Mouse (Mus musculus) gastrocnemius, adult 2 months (tissue): ENCODE data around the gene Pla2g6. TPM values are rescaled to one million over a fixed set of nuclear protein-coding genes. Genes with fewer than 3 reads are reported as not detected.

Experiments
- DNase-seq: peaks from one replicate; pipeline ENCODE4 v3.0.0; 2022
- H3K27ac ChIP-seq: fragments of 200-600 bp; 2 replicates; pipeline ENCODE4 v1.8.1; 2022; ENCODE audit warnings: mild to moderate bottlenecking
- H3K4me3 ChIP-seq: fragments of 200-600 bp; 2 replicates; pipeline ENCODE4 v1.8.1; 2022; ENCODE audit warnings: mild to moderate bottlenecking, moderate library complexity
- CTCF ChIP-seq: fragments of 200-600 bp; IDR thresholded peaks from 2 replicates; pipeline ENCODE4 v1.8.1; 2022; ENCODE audit warnings: antibody characterized with exemption, mild to moderate bottlenecking, moderate library complexity
- intact Hi-C: fragments of 180-260 bp; cut with DNase I; formaldehyde crosslinking; loops from one replicate; pipeline ENCODE4 v1.15.1; 2025
- microRNA-seq: library from miRNA; unstranded; fragments of <30 nt; microRNA quantifications from one replicate; pipeline ENCODE4 v1.2.0, GENCODE M21; 2021
- total RNA-seq, 2 experiments: library from RNA; stranded (reverse); gene quantifications; 2 replicates each; pipeline ENCODE4 v1.2.3; 2021

The Pla2g6 gene
- total RNA-seq, 2 experiments from 2014 or later, result 19.4 to 20.1 TPM

DNA sequence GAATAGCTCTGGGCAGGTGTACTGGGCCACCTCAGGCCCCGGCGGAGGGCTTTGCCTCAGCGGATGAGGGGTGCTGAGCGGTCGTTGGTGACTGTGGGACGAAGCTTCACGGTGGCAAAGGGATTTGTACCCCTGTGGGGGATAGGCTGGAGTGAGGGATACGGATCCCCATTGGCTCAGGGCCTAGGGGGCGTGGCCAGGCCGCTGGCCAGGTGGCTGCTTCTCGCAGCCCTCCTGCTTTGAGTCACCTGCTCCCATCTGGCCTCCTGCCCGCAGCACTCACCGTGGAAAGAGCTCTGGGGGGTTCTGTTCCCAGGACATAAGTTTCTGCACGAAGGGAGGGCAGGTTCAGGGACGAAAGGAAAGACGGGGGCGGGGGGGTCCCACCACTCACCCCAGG, 69.7 kb downstream of the Pla2g6 start:
- intact Hi-C loops, result no loop called here
- no peak overlapping the region for H3K4me3 ChIP-seq
- DNase-seq, result no peak
- H3K27ac ChIP-seq, result no peak overlapping the region
- no peak for TF ChIP-seq CTCF

DNA sequence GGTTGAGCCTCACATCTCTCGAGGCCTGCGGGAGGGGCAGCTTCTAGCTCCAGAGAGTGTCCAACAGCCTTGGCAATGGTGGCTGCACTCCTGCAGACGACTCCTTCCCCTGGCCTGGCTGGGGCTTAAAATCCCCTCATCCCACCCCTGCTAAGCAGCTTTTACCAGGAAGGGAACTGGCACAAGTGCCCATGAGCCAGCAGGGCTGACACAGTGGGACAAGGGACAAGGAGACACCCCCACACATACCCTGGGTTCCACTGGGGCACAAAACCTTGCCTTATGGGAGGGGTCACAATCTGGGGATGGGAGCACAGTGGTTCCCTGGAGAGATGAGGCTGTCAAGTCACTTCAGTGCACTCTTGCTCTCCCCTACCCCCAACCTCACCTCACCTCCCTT, 73.5 kb downstream of the Pla2g6 start, which contains the start of gene Slc16a8:
Gene Slc16a8, minus strand, starts transcription at position 101 of the 400 bp plus-strand sequence.
- H3K27ac ChIP-seq, result no peak within 1 kb of the TSS
- H3K4me3 ChIP-seq, result no peak within 1 kb of the TSS
- no peak for DNase-seq
- intact Hi-C loops, result no loop called here
- no peak for TF ChIP-seq CTCF

DNA sequence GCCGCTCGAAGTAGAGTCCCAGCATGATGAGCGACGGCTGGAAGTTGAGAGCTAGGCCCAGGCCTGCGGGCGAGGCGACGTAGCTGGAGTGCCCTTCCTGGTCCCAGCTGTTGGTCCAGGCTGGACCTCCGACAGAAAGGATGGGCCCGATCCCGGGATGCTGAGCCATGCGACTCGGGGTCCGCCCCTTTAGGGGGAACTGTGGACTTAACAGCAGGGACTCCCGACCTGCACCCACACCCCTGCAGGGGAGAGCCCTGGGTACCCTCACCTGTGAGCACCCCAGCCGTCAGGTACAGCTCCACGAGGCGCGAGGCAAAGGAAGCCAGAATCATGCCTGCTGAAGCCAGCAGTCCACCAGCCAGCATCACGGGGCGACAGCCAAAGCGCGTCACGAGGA, 75.6 kb downstream of the Pla2g6 start:
- Histone ChIP-seq H3K27ac (peak overlapping the region; percentile 51; the same call in 1 of the 2 replicates), H3K4me3 (peak overlapping the region; percentile 68)
- no peak for TF ChIP-seq CTCF
- DNase-seq, result no peak
- intact Hi-C loops, result no loop called here

DNA sequence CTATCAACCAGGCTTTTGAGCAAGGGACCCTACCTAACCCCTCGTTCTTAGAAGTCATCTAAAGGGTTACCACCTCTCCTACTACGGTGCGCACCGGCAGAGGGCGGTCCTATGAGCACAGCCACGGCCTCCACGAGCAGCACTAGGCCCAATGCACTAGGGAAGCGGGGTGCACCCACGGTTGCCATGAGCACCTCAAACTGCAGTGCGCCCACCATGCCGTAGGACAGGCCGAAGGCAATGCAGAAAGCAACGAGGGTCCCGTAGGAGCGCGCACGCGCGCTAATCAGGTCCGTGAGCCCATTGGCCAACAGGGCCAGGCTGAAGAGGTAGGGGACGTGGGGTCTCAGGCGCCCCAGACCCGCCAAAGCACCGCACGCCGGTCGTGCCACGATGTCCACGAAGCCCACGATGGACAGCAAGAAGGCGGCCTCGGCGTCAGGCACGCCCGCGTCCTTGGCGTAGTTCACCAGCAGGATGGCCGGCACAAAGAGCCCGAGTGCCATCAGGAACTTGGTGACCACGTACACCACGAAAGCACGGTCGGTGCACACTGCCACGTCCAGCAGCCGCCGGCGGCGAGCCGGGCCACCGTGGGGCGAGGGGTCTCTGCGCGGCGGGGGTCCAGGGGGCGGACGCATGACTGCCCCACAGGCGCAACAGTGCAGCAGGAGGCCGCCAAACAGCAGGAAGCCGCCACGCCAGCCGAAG, 76.3 kb downstream of the Pla2g6 start:
- peak; percentile 64 for DNase-seq
- Histone ChIP-seq H3K4me3 (peak overlapping the region; percentile 68), H3K27ac (peak overlapping the region; percentile 51)
- peak; percentile 28; the same call in 1 of the 2 replicates for TF ChIP-seq CTCF
- intact Hi-C loops, result no loop called here

DNA sequence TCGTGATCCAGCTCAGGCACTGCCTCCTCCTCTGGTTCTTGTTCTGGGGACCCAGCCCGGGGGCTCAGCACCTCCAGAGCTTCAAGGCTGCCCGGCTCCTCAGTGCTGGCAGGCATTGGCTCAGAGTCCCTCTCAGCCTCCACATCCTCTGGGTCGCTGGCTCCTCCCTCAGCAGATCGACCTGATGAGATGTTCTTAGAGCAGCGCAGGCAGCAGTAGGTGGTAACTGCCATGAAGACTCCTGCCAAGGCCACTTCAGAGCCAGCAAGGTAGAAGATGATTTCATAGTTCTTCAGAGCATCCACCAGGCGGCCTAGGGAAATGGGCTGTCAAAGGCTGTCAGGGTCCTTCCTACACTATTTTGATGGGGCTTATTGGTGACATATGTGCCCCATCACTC, 77.0 kb downstream of the Pla2g6 start:
- TF ChIP-seq CTCF, result no peak
- no peak for DNase-seq
- intact Hi-C loops, result no loop called here
- Histone ChIP-seq H3K4me3 (no peak overlapping the region), H3K27ac (no peak overlapping the region)

DNA sequence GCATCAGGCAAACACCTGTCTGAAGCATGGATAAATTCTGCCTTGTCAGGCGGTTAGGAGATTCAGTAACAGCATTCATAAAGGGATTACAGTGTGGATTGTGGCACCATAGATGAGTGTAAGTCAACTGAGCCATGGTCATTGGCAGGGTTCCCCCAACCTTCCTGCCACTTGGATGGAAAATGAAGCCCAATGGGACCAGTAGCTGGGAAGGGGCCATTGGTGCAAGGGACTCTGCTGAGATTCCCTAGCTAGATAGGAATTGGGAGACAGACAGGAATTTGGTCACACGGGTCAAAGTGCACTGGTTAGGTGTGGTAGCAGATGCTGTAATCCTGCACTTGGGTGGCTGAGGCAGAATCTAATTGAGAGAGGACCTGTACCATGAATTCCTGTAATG, 78.0 kb downstream of the Pla2g6 start:
- H3K4me3 ChIP-seq, result no peak overlapping the region
- no peak overlapping the region for H3K27ac ChIP-seq
- intact Hi-C loops, result no loop called here
- no peak for TF ChIP-seq CTCF
- no peak for DNase-seq

DNA sequence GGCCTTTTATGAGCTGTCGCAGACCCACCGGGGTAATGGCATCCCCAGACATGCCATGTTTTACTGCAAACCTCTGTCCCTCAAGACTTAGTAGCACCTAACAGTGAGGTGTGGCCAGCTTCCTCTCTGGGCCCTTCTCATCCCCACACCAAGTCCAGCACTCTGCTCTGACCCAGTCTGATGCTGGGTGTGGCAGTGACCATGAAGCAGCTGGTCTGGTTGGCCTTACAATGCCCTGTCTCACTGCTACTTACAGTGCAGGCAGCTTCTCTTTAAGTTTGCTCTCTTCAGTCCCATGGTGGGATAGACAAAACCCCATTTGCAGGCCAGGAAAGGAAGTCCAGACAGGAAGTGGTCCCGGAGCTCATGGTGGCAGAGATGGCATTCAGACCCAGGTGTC, 82.9 kb downstream of the Pla2g6 start:
- peak overlapping the region; percentile 95 for H3K27ac ChIP-seq
- peak overlapping the region; percentile 0; the same call in 1 of the 2 replicates for H3K4me3 ChIP-seq
- intact Hi-C loops, result loop anchor here (10.0 kb wide), 1 partner anchor 359 kb away; the partner anchor contains the start of gene Dmc1
- no peak for TF ChIP-seq CTCF
- no peak for DNase-seq

DNA sequence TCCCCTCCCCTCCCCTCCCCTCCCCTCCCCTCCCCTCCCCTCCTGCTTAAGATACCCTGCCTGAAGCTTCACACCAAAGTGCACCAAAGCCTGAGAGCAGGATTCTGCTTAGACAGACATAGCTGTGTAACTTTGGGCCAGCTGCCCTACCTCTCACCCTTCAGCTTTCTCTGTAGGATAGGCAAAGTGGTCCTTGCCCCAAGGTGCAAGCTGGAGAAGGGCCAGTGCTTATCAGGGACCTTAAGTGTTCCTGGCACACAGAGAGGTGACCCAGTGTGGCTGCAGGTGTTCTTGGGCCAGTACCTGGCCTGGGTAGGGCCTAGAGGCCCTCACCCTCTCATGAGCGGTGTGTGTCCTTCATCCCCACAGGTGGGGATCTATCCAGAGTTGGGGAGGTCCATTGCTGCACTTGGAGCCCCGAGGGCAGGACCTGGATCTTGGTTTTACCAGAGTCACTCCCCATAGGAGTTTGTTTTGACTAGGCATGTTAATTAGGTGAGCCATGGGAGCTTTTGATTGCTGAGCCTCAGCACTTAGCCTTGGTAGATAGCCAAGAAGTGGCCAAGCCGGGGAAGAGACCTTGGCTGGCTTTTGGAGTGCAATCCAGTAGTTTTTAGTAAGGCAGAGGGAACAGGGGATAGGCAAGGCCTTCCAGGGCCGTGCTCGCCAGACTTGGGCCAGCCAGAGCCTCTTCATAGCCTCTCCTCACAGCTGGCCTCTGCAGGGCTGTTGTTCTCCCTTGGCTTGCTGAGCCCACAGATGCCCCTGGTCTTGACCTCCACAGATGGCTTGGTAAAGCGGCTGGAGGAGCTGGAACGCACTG, 83.9 kb downstream of the Pla2g6 start:
- TF ChIP-seq CTCF, result no peak
- intact Hi-C loops, result loop anchor here (5.0 to 10.0 kb wide), 2 partner anchors 83 to 361 kb away; partner anchors contain the start of genes Dmc1 and Pla2g6
- peak overlapping the region; percentile 23; the same call in 1 of the 2 replicates for H3K4me3 ChIP-seq
- H3K27ac ChIP-seq, result peak overlapping the region; percentile 95
- peak; percentile 61 for DNase-seq

DNA sequence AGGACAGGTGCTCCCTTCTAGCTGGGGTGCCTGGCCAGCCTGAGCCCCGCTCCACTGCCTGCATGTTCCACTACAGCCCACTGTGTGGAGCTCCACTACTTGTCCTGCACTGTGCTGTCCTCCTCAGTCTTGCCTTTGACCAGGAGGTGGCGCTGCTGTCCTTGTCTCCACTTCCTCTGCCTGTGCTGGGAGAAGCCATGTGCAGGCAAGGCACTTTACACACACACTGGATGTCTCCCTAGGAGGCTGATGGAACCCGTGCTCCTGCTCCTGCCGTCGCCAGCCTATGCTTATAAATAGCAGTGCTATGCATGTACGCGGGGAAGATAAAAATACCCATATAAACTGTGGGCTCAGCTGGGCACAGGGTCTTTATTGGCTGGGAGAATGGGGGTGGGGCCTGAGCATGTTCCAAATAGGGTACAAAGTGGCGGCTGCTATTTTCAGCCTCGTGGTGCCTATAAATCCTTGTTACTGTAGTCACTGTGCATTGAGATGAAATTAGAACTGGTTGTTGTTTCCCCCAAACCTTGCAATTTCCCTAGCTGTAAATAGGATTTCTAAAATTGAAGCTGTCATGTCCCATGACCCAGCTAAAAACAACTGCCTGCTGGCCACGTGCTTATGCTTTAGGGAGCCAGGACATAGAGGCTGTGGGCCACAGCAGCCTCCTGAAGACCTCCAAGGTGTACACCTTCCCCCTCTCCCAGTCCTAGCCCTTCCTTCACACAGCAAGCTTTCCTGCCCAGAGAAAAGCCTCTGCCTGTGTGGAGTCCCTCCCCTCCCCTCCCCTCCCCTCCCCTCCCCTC, 84.8 kb downstream of the Pla2g6 start:
- intact Hi-C loops, result loop anchor here (1.0 to 10.0 kb wide), 4 partner anchors 37 to 361 kb away; partner anchors contain the start of genes Dmc1 and Pla2g6
- no peak for TF ChIP-seq CTCF
- peak overlapping the region; percentile 32 for H3K4me3 ChIP-seq
- H3K27ac ChIP-seq, result peak overlapping the region; percentile 95
- DNase-seq, result peak; percentile 97

DNA sequence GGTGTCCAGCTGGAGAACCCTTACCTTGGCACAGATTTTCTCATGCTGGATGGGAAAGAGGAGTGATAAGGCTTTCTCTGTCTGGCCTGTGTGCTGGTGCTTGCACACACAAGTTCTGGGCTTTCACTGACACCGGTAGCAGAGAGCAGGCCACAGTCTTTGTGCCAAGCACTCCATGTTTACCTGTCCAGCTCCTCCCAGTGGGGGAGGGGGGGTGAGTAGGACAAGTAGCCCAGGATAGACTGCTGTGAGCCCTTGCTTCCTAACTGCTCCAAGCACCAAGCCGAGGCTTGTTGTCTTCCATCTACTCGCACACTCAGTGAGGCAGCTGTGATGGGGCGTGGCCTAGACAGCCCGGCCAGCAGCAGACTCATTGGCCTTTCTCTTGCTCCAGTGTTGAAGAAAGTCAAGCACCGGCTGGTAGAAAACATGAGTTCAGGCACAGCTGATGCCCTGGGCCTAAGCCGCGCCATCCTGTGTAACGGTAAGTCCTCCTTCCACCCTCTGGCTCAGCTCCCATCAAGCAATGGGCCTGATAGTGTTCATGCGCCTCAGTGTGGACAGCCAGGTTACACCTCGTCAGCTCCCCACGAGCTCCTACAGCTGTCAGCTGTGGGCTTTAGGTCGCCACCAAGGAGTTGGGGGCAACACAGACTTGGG, 85.5 kb downstream of the Pla2g6 start:
- intact Hi-C loops, result loop anchor here (1.0 to 10.0 kb wide), 4 partner anchors 38 to 362 kb away; partner anchors contain the start of genes Dmc1 and Pla2g6
- Histone ChIP-seq H3K4me3 (peak overlapping the region; percentile 32), H3K27ac (peak overlapping the region; percentile 95)
- TF ChIP-seq CTCF, result no peak
- DNase-seq, result no peak

DNA sequence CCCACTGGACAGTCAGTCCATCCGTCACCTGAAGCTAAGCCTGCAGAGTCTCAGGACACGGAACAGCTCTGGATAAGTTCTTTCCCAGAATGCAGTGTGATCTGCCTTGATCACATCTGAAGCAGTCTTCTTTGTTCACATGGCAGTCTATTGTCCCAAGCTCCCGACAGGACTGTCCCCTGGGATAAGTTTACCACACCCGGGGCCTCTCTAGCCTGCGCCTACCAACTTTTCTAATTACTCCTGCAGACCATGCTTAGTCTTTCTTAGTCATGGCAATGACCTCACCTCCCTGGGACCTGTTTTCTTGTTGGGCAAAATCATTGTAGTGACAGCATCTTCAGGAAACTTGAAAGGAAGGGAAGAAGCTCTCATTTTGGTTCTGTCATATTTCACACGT, 90.2 kb downstream of the Pla2g6 start:
- intact Hi-C loops, result no loop called here
- no peak for TF ChIP-seq CTCF
- DNase-seq, result no peak

More for the DNA sequence above, 90.2 kb downstream of the Pla2g6 start:
- no peak overlapping the region for H3K4me3 ChIP-seq
- H3K27ac ChIP-seq, result no peak overlapping the region

Small RNA genes within 50 kb of the gene (microRNA-seq; reads per million reads assigned to microRNA genes)
- gene Mir1943, result 5.8 reads per million

Other genes with a start within 250 kb of the Pla2g6 start
- gene Micall1, start 219.5 kb downstream of the Pla2g6 start, total RNA-seq, result 10 to 100 TPM; 11.2 to 14.5 TPM
- gene Polr2f, start 187.4 kb downstream of the Pla2g6 start, total RNA-seq, result 10 to 100 TPM; 61.0 to 87.7 TPM
- gene 1700088E04Rik, start 187.1 kb downstream of the Pla2g6 start, total RNA-seq, result 1 to 10 TPM; 1.1 to 1.2 TPM
- under 1 TPM; 0.71 to 0.81 TPM for gene Sox10, start 163.2 kb downstream of the Pla2g6 start, total RNA-seq
- 10 to 100 TPM; 33.6 to 35.0 TPM for gene Pick1, start 99.2 kb downstream of the Pla2g6 start, total RNA-seq
- 1 to 10 TPM in 1 of 2 experiments, under 1 TPM in 1; 0.10 to 1.0 TPM for gene Gm49486, start 99.0 kb downstream of the Pla2g6 start, total RNA-seq
- gene Slc16a8, start 73.6 kb downstream of the Pla2g6 start, total RNA-seq, result under 1 TPM; 0.13 to 0.53 TPM
- 1 to 10 TPM; 3.1 to 3.2 TPM for gene Baiap2l2, start 42.9 kb downstream of the Pla2g6 start, total RNA-seq
- 1 to 10 TPM; 4.0 to 8.8 TPM for gene Maff, start 18.2 kb upstream of the Pla2g6 start, total RNA-seq
- gene Tmem184b, start 75.2 kb upstream of the Pla2g6 start, total RNA-seq, result 10 to 100 TPM; 26.1 to 36.7 TPM
- gene Csnk1e, start 127.2 kb upstream of the Pla2g6 start, total RNA-seq, result 10 to 100 TPM; 41.8 to 61.4 TPM
- under 1 TPM in 1 of 2 experiments, not detected in 1; 0.10 TPM for gene Kcnj4, start 176.9 kb upstream of the Pla2g6 start, total RNA-seq
- 1 to 10 TPM; 1.9 to 3.7 TPM for gene Kdelr3, start 188.0 kb upstream of the Pla2g6 start, total RNA-seq
- gene Ddx17, start 218.4 kb upstream of the Pla2g6 start, total RNA-seq, result 10 to 100 TPM; 80.2 to 86.8 TPM